Mouse (Mus musculus): ENCODE measurements around the gene Plcl2.
"Not testable (repeated sequence)": the region's sequence is repeated elsewhere in the genome, so short reads cannot be mapped to it uniquely, and the experiment has no call there.

Plcl2 gene

DNA sequence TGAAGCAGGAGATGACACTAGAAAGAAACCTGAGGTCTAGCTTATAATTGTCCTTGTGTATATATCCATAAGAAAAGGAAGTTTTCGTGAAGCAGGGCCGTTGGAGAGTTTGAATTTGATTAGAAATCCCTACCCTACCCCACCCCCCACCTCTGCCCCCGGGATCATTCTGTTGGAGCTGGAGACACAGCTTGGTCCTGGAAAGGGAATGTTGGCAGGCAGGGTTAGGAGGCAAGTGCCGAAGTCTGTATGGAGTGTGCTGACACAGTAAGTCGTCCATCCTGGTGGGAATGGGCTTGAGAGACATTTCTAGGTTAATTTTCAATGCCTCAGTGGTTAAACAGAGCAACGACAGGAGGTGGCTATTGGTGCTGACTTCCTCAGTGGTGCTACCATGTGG, 8.4 kb upstream of the Plcl2 start:
- no peak for DNase-seq (ENCODE audit: low spot score)

- DNase-seq (ENCODE audit: low spot score), result no peak
These were observed 6.1 kb upstream of the Plcl2 start for GRCm38 (mm10) chr17:50503075-50503474.

GRCm38 (mm10) chr17:50504070-50504846, 4.9 kb upstream of the Plcl2 start:
- DNase-seq (ENCODE audit: low spot score), result no peak

DNA sequence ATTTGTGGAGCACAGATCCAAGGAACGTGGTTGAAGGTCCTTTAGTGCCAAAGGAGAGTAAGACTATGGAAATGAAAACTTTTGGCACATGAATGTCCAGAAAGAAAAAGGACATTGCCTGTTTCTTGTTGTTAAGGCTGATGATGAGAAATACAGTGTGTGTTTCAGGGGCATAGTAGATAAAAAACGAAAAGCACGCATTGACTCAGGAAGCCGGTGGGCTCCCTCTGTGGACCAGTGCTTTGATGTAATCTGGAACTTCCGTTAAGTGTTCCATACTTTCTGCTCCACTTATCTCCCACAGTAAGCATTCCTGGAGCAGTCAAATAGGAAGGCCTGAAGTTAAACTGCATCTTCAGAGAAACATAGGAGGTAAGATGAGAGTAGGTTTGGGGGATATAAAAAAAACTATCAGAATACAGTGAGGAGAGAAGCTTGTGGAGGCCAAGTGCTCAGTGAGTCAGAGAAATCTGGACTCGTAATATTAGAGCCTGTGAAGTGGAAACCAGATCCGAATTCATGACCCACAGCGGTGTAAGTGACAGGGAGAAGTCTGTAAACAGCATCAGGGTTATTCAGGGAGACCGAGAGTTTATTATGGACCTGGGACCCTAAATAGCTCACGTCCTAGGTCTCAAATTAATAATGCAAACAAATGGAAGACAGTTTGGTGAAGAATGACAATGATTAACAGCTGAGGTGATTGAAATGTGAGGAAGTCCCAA, 3.1 kb upstream of the Plcl2 start:
- DNase-seq (ENCODE audit: low spot score), result no peak

DNA sequence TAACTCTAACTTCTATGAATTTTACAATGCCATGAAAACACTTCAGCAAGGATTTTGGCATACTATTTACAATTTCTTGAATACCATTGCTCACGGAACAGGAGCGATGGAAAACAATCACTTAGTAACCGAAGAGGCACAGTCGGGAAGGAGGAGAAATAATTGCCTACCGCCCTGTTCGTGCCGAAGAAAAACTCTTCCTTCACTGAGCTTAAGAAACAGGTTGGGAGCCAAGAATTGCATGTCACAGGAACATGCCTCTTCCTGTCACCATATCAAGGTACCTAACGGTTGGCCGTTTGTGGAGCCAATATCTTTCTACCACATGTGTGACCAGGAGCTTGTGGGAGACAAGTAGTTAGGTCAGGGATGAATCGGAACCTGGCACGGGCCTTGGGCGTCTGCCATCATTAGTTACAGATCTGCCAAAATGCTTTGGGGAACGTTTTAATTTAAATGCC, 2.3 kb upstream of the Plcl2 start:
- no peak for DNase-seq (ENCODE audit: low spot score)

DNA sequence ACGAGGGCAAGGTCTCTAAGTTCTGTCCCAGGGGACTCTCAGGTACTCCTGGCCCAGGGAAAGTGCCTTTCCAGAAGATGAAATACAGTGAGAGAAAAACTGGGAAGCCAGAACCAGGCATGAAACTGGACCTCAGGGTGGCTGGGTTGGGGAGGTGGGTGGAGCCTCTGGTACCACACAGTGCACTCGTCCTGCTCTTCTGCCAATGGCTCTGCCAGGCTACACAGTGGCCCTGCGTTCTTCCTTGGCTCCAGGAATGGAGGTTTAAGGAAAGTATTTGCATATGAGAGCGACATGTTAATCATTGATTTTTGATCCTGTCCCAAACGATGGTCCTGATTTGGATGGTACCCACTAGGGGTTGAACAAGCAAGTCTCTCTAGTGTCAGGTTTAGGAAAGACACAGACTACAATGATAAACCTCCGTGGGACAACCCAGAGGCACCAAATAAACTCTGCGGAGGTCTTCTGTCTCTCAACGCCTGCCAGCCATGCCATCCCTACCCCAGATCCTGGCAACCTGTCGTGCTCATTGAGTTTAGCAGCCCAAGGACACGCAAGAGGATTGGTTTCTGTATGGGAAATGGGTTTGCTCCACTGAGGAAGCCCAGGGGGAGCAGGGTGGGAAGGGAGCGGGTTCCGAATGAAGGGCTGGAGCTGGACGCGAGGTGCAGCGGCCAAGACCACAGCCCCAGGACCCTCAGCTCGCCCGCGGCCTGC, 988 bp upstream of the Plcl2 start:
- DNase-seq (ENCODE audit: low spot score), result no peak

GRCm38 (mm10) chr17:50508775-50509250, 390 bp upstream of the Plcl2 start:
- DNase-seq (ENCODE audit: low spot score), result peak; percentile 61

DNA sequence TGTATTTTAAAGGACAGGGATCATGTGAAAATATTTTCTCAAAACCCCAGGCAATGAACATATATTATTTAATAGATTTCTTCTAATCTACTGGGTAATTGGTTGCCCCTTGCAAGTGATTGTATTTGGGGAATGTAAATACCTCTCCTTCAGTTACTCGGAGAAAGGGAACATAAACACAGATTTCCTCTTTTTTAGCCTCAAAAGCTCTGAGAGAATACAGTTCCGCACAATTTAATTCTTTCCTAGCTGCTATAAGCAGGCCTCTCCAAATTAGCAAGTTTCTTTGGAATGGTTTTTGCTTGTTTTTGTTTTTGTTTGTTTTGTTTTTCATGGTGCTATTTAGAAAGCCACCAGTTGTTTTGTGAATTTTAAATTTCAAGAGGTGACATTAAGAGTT, 1.1 kb downstream of the Plcl2 start:
- no peak for DNase-seq (ENCODE audit: low spot score)

- no peak for DNase-seq (ENCODE audit: low spot score)
These were observed 1.5 kb downstream of the Plcl2 start for GRCm38 (mm10) chr17:50510741-50511140.

- no peak for DNase-seq (ENCODE audit: low spot score)
These were observed 3.0 kb downstream of the Plcl2 start for GRCm38 (mm10) chr17:50512222-50512621.

- DNase-seq (ENCODE audit: low spot score), result no peak
These were observed 3.6 kb downstream of the Plcl2 start for GRCm38 (mm10) chr17:50512841-50513240.

GRCm38 (mm10) chr17:50513376-50513775, 4.2 kb downstream of the Plcl2 start:
- no peak for DNase-seq (ENCODE audit: low spot score)

GRCm38 (mm10) chr17:50514012-50514411, 4.8 kb downstream of the Plcl2 start:
- DNase-seq (ENCODE audit: low spot score), result no peak

DNA sequence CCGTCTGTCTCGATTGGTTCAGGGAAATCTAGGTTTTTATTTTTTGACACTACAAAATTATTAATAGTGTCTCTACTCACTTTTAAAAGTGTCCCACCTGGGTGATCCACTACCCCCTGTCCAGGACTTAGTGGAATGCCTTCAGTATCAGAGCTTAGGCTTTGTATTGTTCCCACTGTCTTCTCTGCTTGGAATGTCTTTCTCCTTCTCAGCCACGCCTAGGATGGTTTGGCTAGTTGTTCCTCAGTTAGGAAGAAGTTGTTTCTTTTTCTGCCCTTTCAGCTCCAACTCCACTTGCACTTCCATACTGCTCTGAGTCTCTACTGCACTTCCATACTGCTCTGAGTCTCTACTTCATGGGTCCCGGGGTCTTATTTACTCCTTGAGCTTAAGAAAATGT, 6.7 kb downstream of the Plcl2 start:
- no peak for DNase-seq (ENCODE audit: low spot score)

DNA sequence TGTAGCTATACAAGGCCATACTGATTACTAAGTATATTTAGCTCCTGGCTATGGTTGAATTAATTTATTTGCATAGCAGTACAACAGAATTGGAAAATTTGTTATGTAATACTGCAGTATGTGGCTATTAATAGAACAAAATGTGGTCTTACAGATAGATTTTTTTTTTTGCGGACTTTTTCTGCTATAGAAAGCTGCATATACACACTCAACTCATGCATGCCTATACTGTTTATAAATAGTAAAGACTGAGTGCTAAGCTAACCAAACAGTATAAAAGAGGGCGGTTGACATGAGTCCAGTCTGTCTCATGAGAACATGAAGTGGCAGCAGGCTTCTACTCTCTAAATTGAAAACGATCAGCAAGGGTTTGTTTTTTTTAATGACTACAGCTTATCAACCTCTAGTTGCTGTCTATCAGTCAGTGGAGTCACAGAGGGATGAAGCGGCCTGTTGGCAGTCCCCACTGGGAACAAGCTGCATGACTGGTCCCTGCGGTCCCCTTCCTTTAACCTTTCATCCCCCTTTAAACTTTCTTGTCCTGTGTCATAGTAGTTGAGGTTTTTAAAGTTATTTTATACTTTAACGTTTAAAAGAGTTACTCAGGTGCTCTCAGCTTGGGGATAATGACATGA, 8.7 kb downstream of the Plcl2 start:
- DNase-seq (ENCODE audit: low spot score), result no peak

GRCm38 (mm10) chr17:50519588-50519987, 10.4 kb downstream of the Plcl2 start:
- DNase-seq (ENCODE audit: low spot score), result no peak

DNA sequence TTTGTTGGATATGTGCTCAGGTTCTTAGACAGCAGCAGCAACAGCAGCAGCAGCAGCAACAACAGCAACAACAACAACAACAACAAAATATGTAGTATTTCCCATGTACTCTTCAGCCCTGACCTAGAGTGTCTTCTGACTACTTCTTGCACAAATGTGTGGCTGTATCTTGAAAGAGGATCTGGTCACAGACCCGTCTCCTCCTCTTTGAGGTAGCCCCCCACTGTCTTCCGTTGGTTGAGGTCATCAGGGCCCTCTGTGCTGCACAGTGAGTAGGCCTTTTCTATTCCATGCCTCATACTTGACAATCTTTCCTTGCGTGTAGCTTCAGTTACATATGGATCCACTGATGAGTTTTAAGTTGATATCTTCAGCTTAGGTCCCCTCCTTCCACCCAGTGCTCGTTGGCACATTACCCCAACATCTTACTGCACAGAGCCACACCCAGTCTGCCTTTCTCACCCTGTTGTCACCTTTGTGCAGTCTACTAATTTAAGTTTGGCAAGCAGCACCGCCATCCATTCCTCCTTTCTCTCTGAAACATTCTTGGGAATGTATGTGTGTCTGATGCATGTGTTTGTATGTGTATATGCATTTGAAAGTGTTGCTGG, 13.4 kb downstream of the Plcl2 start:
- DNase-seq (ENCODE audit: low spot score), result no peak

DNA sequence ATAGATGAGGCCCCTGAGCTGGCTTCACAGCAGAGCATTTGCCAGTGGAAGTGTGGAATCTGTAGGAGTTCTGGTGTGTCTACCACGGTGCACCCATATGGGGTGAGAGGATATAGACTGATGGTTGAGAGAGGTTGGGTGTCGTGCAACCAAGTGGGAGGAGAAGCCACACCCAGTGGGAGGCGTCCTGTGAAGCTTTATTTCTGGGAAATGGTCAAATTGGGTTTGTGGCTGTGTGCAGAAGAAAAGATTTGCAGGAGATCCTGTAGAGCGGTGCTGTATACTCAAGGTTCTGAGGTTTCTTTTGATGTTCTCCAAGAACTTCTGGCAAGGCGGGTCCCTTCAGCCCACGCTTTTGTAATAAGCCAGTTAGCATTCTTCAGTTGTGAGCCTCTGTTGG, 15.8 kb downstream of the Plcl2 start:
- DNase-seq (ENCODE audit: low spot score), result no peak

- no peak for DNase-seq (ENCODE audit: low spot score)
These were observed 16.6 kb downstream of the Plcl2 start for GRCm38 (mm10) chr17:50525821-50526220.

DNA sequence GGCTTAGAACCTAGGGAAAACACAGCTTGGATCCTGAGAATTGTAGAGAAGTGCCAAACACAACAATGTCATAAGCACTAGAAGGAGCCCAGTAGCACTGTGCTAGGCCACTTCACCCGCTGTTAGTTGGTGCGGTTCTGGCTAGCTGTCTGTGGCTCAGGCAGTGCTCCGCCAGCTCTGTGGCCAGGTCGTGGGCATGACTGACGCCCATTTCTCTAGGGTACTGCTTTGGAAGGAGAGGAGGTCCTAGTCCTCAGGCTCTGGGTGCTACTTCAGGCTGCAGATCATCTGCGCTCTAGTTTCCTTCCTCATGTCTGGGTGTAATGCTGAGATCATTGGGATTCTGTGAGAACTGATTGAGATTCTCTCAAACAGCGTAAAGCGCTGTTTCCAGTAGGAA, 20.9 kb downstream of the Plcl2 start:
- no peak for DNase-seq (ENCODE audit: low spot score)

- DNase-seq (ENCODE audit: low spot score), result not testable (repeated sequence)
These were observed 25.7 kb downstream of the Plcl2 start for GRCm38 (mm10) chr17:50534889-50535288.
